Mouse (Mus musculus): ENCODE measurements around the gene Klhdc8a.
"Not testable (repeated sequence)": the region's sequence is repeated elsewhere in the genome, so short reads cannot be mapped to it uniquely, and the experiment has no call there.

The Klhdc8a gene

GRCm38 (mm10) chr1:132343656-132344055 lies 45.2 kb downstream of the Klhdc8a start:
- in situ Hi-C loops (cut with MboI), result no loop called here

- in situ Hi-C loops (cut with MboI), result no loop called here
These were observed 47.1 kb downstream of the Klhdc8a start for GRCm38 (mm10) chr1:132345514-132345913.

GRCm38 (mm10) chr1:132346134-132346851 lies 47.9 kb downstream of the Klhdc8a start:
- in situ Hi-C loops (cut with MboI), result no loop called here

- in situ Hi-C loops (cut with MboI), result no loop called here
These were observed 48.5 kb downstream of the Klhdc8a start for GRCm38 (mm10) chr1:132346951-132347350.

- in situ Hi-C loops (cut with MboI), result no loop called here
These were observed 50.0 kb downstream of the Klhdc8a start for GRCm38 (mm10) chr1:132348401-132348800.

- in situ Hi-C loops (cut with MboI), result not testable (repeated sequence)
These were observed 50.6 kb downstream of the Klhdc8a start for GRCm38 (mm10) chr1:132349049-132349448.

GRCm38 (mm10) chr1:132349601-132350000 lies 51.2 kb downstream of the Klhdc8a start:
- in situ Hi-C loops (cut with MboI), result not testable (repeated sequence)

- in situ Hi-C loops (cut with MboI), result loop anchor here (5.0 kb wide), 1 partner anchor 34 kb away; the partner anchor contains the start of gene Nuak2
These were observed 52.6 kb downstream of the Klhdc8a start for GRCm38 (mm10) chr1:132351058-132351457.

- in situ Hi-C loops (cut with MboI), result loop anchor here (5.0 kb wide), 1 partner anchor 36 kb away; the partner anchor contains the start of gene Nuak2
These were observed 55.0 kb downstream of the Klhdc8a start for GRCm38 (mm10) chr1:132353389-132353788.

- in situ Hi-C loops (cut with MboI), result loop anchor here (5.0 kb wide), 1 partner anchor 37 kb away; the partner anchor contains the start of gene Nuak2
These were observed 55.8 kb downstream of the Klhdc8a start for GRCm38 (mm10) chr1:132354234-132354633.

GRCm38 (mm10) chr1:132355162-132355601 lies 56.8 kb downstream of the Klhdc8a start:
- in situ Hi-C loops (cut with MboI), result no loop called here

GRCm38 (mm10) chr1:132355841-132356242 lies 57.4 kb downstream of the Klhdc8a start:
- in situ Hi-C loops (cut with MboI), result no loop called here

- in situ Hi-C loops (cut with MboI), result no loop called here
These were observed 58.4 kb downstream of the Klhdc8a start for GRCm38 (mm10) chr1:132356841-132357240.

All from mature B cell (primary cell).